Mouse (Mus musculus): ENCODE results near the gene Gm45194. TPM values are rescaled to one million over a fixed set of nuclear protein-coding genes. Genes with fewer than 3 reads are reported as not detected.

Gm45194 gene
- polyA plus RNA-seq, 1 experiment from 2014 or later = 0.42 TPM

Other genes starting within 250 kb of the Gm45194 start
- gene Hdx, start 194.3 kb upstream of the Gm45194 start, polyA plus RNA-seq (2015; fragmentation: Nextera tagmentation; extraction: Ambion mirVana) = 2.4 and 2.6 TPM in 2 replicates
- gene Tex16, start 119.6 kb downstream of the Gm45194 start, polyA plus RNA-seq (2015; fragmentation: Nextera tagmentation; extraction: Ambion mirVana) = 0.60 and 1.3 TPM in 2 replicates

All from hindbrain, embryonic 13.5 days (tissue).